ENCODE assay signal across 13 mouse cellular contexts in genomic region chr7:73326236-73326635, GRCm38 (mm10). TPM values are rescaled to one million over a fixed set of nuclear protein-coding genes. Genes with fewer than 3 reads are reported as not detected.
DNase-seq lines count a peak whose midpoint lies in the region.
"Had no signal": no experiment of that assay in that cellular context is flagged by ENCODE, and none has a peak within 500 bp of the region (broad histone marks: within the 10 kb centered on the region; RNA-seq: fewer than 3 reads in every experiment).

No protein-coding gene starts in this region.

- H3K36me3 ChIP-seq in heart, embryonic 10.5 days: no peaks in the 10 kb centered on the region
- H3K36me3 ChIP-seq: hindbrain, embryonic 10.5 days had no signal

- no peak overlapping the region for H3K27ac ChIP-seq in heart, embryonic 10.5 days
- H3K27ac ChIP-seq: hindbrain, embryonic 10.5 days had no signal

- intact Hi-C loops in heart, postnatal 36 days (cut with DNase I): no loop called here

- H3K4me1 ChIP-seq in heart, embryonic 10.5 days: peaks cover 14% of the 10 kb centered on the region
- H3K4me1 ChIP-seq: megakaryocyte, embryonic 14.5 days had no signal

- DNase-seq in heart, adult 11 months: peak; percentile 97
- DNase-seq in heart, embryonic 10.5 days (ENCODE audit: low spot score): no peak
- DNase-seq in retina, postnatal 1 day: peak; percentile 36
- no peak for DNase-seq in retina, embryonic 14.5 days (ENCODE audit: low spot score)
- DNase-seq in heart, postnatal 36 days: peak; percentile 23 to 58
- no peak for DNase-seq in thymus, postnatal 14 days
- no peak for DNase-seq in frontal cortex, postnatal 25 days (ENCODE audit: low spot score in 2 of 2)
- no peak for DNase-seq in ovary, postnatal 14 days (ENCODE audit: low spot score)
- DNase-seq: adrenal gland, postnatal 10 days had no signal

- H3K27me3 ChIP-seq in heart, embryonic 10.5 days (ENCODE audit: insufficient read depth, poor library complexity, severe bottlenecking): peaks cover 10% of the 10 kb centered on the region; the same call in 1 of the 2 replicates

- H3K9me3 ChIP-seq in heart, embryonic 10.5 days: 0 out of 2 replicates have a peak, but pooled peaks cover 2% of the 10 kb centered on the region
- H3K9me3 ChIP-seq: megakaryocyte, embryonic 14.5 days had no signal

- H3K4me3 ChIP-seq in heart, embryonic 10.5 days: no peak overlapping the region
- H3K4me3 ChIP-seq: hindbrain, embryonic 10.5 days; megakaryocyte, embryonic 14.5 days had no signal

- WGBS in heart, embryonic 10.5 days: 88% methylated on average over 14 of the region's 14 CpGs

RNA-seq across cellular contexts. Expression of gene Rgma, which starts 49.1 kb away (rescaled TPM):
- 3.4 and 6.9 TPM in 2 replicates for polyA plus RNA-seq in heart, embryonic 10.5 days (2016; fragmentation: Nextera tagmentation; extraction: Ambion mirVana)
- 10 to 100 TPM; 52.1 to 87.0 TPM for total RNA-seq in heart, postnatal 36 days (2021)
- total RNA-seq: monocyte, adult 5-6 weeks; neutrophil, adult 5-6 weeks had no signal

Comparison
In these comparisons a context has a peak if more than half of its experiments do, and no peak if none do; other contexts are left out.
1. DNase-seq: peak in heart, adult 11 months (single experiment), retina, postnatal 1 day (single experiment) and heart, postnatal 36 days (2 of 2); none in heart, embryonic 10.5 days (single experiment), retina, embryonic 14.5 days (single experiment), thymus, postnatal 14 days (single experiment), frontal cortex, postnatal 25 days (0 of 2) and ovary, postnatal 14 days (single experiment).